Mouse (Mus musculus) heart, adult 18-20 months (tissue): Measurements from ENCODE around the gene Rnf128. TPM values are rescaled to one million over a fixed set of nuclear protein-coding genes. Genes with fewer than 3 reads are reported as not detected.
"Not testable (repeated sequence)": the region's sequence is repeated elsewhere in the genome, so short reads cannot be mapped to it uniquely, and the experiment has no call there.

Source experiments
- DNase-seq, 2 experiments: peaks; one replicate each; pipeline ENCODE4 v3.0.0; 2021 to 2022; ENCODE audit warnings: mixed read lengths in 1 of 2
- long read RNA-seq, 2 experiments: library from polyadenylated mRNA; stranded (forward); transcript quantifications; one replicate each; pipeline ENCODE4 v2.0.0; 2021
- total RNA-seq, 2 experiments: library from RNA; stranded (reverse); gene quantifications; 2 replicates each; pipeline ENCODE4 v1.2.3; 2021

Gene Rnf128
- total RNA-seq = 10 to 100 TPM; 67.3 to 75.5 TPM
- long read RNA-seq, experiment 1, transcript Rnf128-201 (7 exons, 2,750 nt) = major isoform, 81 of 84 reads
- long read RNA-seq, experiment 1, partial matches to known transcripts = 3 of 84 reads
- long read RNA-seq, experiment 1, other reads (novel, unspliced or antisense) = 0 of 84 reads
- long read RNA-seq, experiment 2, transcript Rnf128-201 (7 exons, 2,750 nt) = major isoform, 60 of 66 reads
- long read RNA-seq, experiment 2, partial matches to known transcripts = 4 of 66 reads
- long read RNA-seq, experiment 2, other reads (novel, unspliced or antisense) = 1 of 66 reads

DNA sequence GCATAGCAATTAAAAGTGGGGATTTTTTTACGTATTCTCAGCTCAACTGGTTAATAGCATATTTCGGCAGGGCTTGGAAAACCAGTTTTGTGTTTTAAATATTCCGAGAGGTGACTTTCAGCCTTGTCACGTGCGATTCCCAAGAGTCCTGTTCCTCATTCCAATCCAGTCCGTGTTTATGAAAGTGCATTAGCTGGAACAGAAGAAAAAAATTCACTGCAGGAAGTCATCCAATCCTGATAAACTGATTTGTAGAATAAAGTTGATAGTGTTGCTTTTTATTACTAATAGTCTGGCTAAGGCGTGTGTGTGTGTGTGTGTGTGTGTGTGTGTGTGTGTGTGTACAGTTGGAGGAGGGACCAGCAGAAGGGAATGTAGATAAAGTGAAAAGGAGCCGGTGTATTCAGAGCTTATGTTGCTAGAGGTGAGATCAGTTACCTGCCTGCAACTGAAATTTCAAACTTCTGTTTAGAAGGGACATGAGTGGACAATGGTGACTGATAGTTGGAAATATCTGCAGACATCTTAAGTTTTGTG, at the start of gene Rnf128:
Gene Rnf128, plus strand, starts transcription at position 392 of the 537 bp plus-strand sequence.
- DNase-seq = no peak

DNA sequence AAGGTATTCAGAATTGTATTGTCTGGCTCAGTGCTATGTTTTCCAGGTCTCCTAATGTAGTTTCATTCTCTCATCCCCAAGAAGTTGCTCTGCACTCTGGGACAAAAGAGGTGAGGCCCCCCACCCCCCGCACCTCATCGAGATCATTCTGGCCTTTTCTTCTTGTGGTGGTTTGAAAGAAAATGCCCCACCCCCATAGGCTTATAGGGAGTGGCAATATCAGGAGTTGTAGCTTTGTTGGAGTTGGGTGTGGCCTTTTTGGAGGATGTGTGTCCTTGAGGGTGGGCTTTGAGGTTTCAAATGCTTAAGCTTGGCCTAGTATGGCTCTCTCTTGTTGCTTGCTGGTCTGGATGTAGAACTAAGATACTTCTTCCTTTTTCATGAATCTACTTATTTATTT, 47.0 kb upstream of the Rnf128 start:
- DNase-seq = no peak

DNA sequence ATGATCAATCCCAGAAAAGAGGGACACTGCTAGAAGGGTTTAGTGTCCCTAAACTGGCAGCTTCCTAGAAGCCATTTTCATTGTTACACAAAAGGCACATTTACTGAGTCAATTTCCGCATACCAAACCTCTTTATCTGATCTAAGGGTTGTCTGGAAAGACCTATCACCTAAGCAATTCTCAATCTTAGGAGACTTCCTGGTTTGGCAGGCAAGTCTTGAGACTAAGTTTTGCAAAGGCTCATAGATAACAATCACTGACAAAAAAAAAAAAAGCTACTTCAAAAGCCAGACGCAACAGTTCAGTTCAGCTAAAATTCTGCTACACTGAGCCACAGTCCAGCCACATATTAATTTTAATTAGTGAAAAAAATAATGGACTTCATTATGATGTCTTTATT, 43.9 kb upstream of the Rnf128 start:
- no peak for DNase-seq

DNA sequence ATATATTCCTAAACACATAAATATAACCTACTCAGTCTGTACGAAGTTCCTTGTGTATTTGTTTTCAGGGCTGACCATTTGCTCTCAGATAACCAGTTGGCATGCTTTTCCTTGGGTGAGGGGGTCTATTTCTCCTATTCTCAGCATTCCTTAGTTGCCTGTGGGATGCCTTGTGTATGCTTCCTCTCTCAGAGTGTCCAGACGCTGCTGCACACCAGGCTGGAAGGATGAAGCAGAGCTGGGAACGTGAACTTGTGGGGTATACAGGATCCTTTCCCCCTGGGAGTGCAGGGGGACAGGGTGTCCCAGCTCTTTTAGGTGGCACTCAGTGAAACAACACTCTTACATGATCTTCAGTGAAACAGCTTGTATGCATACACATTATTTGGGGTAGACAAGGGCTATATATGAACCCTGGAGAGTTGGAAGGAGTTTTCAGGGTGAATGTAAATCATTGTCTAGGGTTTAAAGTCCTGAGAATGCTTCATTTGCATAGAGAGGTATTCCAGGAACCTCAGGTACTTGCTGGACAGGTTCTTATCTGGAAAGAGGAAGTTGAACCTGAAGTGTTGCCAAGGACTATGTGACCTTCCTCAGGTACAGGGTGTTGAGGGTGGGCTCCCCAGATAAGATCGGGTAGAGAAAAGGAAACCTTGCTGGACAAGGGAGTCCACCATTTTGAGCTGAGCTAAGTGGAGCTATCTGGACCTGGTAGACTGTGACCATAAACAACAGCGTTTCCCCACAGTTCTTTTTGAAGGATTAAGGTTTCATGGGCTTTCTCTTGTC, 38.6 kb upstream of the Rnf128 start:
- no peak for DNase-seq

DNA sequence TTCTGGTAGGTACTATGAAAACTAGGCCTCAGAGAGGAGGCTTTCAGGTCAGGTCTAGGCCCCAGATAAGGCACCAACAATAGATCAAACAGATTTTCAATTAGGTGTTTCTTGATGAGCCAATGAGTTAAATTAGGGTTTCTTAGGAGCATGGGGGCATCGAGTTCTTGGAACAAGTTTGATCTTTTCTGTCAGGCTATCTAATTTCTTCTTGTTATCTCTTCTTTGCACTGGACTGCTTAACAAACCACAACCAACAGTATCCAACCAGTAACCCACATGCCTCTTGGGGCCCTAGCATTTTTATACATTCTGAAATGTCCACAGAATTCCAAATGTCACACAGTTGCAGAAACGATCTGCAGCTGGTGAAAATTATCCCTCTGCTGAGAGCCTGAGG, 37.4 kb upstream of the Rnf128 start:
- DNase-seq = no peak

DNA sequence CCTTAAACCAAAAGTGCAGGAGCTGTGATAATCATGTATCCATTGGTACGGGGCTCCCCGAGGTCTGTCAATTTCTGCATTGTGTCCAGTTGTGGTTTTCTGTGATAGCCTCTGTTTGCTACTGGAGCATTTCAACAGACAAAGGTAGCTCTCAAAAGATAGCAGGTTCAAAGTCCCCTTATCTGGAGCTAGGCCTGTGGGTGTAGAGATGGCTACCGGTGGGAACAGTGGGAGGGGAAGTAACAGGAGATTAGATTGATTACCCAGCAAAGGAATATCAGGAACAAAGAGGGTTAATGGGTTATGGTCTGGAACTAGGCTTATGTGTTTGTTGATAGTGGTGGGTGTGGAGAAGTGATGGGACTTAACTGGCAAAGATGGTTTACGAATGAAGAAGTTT, 36.1 kb upstream of the Rnf128 start:
- no peak for DNase-seq

DNA sequence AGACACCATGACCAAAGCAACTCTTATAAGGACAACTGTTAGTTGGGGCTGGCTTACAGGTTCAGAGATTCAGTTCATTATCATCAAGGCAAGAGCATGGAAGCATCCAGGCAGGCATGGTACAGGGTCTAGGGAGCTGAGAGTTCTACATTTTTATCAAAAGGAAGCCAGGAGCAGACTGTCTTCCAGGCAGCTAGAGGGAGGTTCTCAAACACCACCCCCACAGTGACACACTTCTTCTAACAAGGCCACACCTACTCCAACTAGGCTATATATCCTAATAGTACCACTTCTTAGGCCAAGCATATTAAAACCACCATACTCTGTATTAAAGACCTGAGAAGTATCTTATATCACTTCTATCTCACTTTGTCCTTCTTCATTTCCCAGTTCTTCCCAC, 33.4 kb upstream of the Rnf128 start:
- no peak for DNase-seq

DNA sequence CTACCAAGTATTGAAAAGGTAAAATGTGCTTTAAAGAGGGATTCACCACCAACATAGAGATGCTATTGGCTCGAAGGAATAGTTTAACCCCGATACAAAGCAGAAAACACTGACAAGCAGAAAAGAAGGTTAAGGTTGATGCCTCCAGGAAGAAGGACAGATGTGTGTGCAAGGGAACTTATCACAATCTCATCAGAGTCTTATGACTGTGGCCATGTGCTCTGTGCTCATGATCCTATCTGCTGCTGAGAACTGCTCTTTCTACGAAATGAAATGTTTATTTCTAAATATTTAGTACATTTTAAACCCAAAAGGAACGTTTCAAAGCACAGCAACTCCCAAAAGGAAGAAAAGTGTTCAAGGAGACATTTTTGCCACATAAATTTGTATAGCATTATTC, 30.8 kb upstream of the Rnf128 start:
- no peak for DNase-seq

DNA sequence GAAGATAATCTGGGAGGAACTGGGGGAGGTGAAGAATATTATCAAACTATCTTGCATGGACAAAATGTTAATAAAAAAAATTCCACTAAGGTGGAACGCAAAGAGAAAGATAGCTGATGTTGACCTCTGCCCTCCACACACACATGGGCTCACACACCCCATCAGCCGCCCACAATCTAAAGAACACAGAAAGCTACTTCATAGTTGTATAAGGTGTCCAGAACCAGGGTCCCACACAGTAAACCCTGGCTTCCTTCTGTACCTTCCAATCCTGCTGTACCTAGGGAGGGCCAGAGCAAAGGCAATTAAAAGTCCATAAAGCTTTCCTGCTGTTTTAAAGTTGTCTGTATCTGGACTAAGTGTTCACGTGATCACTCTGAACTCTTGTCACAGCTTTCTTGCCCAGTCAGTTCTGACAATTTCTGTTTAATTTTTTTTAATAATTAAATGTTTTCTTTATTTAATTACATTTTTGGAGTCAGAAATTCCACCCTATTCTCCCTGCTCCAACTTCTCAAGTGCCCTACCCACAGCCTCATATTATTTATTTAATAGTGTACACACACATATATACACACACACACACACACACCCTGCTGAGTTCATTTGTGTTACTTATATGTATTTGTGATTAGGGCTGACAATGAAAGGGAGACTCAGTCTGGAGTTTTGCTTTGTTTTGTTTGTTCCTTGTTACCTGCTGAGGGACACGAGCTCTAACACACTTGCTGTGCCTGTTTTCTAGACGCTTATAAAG, 25.3 kb upstream of the Rnf128 start:
- DNase-seq = no peak

DNA sequence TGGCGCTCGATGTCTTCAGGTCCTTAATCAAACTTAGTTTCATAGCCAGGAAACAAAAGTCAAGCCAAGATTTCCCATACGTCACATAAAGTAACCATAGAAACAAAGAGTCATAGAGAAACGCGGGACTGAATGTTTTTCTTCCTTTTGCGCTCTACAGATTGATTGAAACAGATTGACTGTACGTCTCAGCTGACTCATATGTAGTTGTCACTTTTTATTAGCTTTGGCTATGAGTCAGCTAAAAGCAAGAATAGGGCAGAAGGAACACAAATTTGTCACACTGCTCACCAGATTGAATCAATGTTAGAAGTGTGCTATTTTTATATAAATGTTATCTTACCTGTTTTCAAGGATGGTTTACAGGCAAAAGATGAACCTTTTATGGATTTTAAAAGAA, 19.4 kb upstream of the Rnf128 start:
- DNase-seq = no peak

DNA sequence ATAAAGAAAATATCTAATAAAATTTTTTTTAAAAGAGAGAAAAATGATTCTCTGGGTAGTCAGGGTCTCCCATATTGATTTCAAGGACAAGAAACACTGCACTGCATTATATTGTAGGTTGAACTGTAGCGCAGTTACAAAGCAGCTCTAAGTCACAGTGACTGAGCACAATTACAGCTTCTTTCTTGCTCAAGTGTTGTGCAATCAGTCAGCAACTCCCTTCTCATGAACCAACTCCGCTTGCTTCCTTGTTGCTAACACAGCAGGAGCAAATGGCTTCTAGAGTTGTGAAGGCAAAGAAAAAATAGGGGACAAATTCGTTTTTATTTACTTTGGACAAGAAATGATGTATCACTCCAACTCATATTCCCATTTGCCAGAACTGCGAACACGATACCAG, 12.7 kb upstream of the Rnf128 start:
- DNase-seq = no peak

DNA sequence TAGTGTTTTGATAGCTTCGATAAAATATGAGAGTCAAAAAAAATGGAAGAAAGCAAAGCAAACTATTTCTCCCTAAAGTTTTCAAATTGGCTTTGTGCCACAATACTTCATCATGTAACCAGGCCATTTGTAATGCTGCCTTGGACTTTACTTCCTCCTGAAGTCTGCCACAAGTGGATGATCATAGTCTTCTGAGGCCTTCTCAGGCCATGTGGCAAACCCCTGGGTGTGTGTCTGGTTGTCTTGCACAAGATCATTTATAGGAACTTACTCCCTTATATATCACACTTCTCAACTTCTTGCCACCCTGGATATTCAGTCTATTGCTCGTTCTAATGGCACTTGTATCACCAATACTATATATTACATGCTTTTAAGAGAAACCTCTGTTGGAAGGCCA, 11.0 kb upstream of the Rnf128 start:
- no peak for DNase-seq

DNA sequence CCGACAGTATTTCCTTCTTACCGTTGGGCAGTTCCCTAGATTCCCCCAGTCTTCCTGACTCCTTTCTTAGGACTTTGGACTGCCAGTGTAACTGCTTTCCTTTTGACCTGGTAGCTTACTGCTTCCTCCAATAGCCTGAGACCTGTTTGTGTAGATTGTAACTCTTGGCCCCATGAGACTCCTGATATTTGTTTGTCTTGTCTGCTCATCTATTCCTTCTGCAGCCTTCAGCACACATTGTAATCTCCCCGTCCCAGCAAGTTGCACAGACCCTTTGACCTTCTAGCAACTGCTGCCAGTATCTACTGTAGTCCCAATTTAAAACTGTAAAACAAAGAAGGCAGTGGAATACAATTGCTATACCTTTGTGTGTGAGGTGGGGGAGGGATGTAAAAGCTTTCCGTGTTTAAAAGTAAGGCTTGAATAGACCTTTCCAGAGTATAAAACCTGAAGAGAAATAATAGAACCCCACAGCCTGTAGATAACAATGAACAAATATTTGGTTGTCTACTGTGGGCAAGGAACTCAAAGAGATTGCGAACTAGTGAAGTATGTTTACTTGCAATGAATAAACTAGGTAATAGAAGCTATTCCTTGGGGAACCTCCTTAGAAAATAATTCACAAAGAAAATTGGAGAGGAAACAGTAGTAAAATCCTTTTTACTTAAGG, 726 bp upstream of the Rnf128 start:
- no peak for DNase-seq

DNA sequence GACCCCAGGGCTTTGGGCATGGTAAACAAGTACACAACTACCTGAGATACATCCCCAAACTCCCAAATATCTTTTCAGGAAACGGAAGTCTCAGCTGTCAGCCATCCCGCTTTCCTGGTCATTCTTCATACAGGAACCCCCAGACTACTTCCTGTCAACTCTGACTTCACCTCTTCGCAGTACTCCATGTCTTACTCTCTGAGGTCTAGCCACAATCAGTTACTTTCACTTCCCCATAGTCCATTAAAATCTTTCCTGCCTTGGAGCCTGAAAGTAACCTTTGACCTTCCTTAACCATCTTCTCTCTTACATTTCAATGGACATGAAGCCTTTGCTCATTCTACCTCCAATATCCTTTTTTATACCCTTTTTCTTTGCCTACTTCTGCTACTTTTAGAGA, 6.9 kb downstream of the Rnf128 start:
- no peak for DNase-seq

DNA sequence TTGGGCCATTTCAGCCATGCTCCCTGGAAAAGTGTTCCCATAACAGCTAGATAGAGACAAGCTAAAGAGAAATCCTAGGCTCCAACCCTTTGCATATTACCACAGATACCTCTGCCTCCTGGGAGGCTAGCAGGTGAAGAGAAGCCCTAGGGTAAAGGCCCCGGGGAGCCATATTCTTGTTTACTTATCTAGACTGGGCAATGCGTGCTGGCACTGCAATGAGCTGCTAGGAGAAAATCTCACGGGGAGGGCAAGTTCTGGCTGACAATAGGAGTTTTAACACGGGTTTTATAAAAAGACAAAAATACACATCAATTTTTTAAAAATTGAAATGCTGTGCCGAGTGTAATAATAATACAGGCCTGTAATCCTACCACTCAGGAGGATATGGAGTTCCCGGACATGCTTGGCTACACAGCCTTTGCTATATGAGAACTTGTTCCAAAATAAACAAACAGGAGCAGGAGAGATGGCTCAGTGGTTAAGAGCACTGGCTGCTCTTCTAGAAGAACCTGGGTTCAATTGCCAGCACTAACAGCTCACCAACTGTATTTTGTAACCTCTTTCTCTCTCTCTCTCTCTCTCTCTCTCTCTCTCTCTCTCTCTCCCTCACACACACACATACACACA, 15.6 kb downstream of the Rnf128 start:
- no peak for DNase-seq

DNA sequence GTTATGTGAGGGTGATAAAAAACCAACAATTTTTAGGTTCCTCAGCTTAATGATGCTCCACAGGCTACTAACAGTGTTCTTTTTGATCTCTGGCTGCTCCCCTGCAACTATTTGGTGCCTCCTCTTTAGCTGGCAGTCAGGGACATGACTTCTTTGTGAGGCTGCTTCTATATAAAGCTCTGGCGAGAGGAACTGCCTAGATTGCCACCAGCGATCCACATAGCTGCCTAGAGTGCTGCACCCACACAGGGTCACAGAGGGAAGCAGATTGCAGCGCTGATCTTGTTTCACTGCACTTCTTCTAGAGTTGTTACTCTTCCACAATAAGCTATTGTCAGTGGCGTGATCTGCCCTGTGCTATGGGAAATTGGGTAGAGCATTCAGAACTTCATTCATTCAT, 20.5 kb downstream of the Rnf128 start:
- peak; percentile 10 to 31 for DNase-seq

DNA sequence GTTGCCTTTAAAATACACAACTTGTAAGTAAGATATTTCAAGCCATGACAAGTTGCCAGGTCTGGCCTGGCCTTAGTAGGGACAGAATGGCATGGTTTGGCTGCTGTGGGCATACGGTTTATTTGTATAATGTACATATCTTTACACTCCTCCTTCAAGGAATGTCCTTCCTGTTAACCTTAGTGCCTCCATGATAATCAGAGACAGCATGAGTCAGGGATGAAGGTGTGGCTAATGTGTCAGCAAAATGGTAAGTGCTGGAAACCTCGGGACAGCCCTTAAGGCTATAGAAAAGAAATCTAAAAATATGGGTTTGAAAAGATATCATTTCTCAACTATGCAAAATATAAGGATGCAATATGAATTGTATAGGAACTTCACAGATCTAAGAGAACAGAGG, 23.6 kb downstream of the Rnf128 start:
- DNase-seq = not testable (repeated sequence)

DNA sequence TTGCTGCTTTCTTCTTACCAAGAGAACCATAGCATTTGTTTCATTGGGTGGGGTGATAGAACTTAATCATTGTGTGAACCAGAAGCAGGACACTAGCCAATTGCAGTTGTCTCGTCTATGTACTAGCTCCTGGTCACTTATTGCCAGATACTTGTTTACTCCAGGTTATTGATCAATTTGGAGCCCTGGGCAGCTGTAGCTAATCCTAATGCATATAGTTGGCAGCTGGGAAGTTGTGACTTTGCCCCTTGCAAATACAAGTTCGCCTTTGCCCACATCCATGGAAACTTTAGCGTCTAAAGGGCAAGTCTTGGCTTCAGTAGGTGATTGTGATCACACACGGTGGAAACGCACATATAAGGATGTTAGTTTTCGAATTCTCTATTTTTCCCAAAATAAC, 33.3 kb downstream of the Rnf128 start:
- no peak for DNase-seq

DNA sequence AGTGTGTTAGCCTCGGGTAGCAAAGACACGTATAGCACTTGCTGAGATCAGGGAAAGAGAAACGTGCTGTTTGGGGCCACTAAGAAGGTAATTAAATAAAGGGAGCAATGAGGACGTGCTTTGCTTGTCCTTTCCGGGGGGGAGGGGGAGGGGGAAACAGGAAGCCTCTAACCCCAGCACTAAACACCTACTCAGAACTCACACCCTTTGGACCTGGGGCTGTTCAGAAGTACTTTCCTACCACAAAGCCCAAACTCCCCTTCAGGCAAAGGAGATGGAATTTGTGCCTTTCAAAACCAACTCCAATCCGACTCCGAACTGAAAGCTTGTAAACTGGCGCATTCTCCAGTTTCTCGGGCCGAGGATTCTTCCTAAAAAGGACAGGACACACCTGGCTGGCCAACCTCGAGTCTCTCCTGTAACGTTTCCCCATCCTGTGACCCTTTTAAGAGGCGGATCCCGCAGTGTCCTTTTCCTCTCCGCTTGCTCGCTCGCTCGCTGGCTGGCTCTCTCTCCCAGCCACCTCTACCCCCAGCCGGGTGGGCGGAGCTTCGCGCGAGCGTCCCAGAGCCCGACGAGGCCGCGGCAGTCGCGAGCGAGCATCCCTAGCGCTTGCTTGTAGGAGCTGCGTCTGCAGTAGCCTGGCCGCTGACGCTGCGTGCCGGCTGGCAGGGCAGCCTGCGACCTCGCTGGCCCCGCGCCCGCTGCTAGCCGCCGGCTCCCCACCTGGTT, 47.1 kb downstream of the Rnf128 start:
- DNase-seq = peak; percentile 78 to 83

DNA sequence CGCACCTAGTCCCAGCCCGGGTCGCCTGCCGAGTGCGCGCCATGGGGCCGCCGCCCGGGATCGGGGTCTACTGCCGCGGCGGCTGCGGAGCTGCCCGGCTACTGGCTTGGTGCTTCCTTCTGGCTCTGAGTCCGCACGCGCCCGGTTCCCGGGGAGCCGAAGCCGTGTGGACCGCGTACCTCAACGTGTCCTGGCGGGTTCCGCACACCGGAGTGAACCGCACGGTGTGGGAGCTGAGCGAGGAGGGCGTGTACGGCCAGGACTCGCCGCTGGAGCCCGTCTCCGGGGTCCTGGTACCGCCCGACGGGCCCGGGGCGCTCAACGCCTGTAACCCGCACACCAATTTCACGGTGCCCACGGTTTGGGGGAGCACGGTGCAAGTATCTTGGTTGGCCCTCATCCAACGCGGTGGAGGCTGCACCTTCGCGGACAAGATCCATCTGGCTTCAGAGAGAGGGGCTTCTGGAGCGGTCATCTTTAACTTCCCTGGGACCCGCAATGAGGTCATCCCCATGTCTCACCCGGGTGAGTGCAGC, 47.7 kb downstream of the Rnf128 start:
- DNase-seq = peak; percentile 0 to 26

DNA sequence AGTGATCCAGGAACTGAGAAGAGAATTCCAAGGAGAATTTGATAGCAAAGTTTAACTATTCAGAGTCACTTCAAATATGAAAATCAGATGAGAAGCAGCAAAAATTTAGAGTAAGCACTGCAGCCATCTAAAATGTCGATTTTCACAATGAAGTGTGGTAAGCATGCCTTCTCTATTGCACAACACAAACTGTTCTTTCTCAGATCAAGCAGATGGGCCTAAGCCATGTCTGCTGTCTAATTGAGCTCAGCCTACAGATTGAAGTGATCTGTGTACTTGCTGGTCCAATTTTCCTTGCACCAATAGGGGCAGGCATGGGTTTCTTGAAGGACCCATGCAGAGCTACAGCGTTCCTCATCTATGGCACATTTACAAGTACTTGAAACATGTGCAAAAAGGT, 51.6 kb downstream of the Rnf128 start:
- no peak for DNase-seq
